Mouse (Mus musculus) granulocyte monocyte progenitor cell, adult 5-6 weeks (primary cell): Measurements from ENCODE around the gene Pten. TPM values are rescaled to one million over a fixed set of nuclear protein-coding genes. Genes with fewer than 3 reads are reported as not detected.

ENCODE experiments used
- ATAC-seq: replicated peaks from 2 replicates; pipeline ENCODE4 v1.8.0; 2016; ENCODE audit warnings: mild to moderate bottlenecking, moderate TSS enrichment, inconsistent platforms; ENCODE audit not compliant: poor library complexity, severe bottlenecking
- total RNA-seq, 2 experiments: library from RNA; stranded (forward) in 1 of 2; stranded (reverse) in 1 of 2; fragments of 200-712, 200-1000 nt in 1 of 2; fragments of >200 nt in 1 of 2; fragmentation: Nextera tagmentation in 1 of 2; gene quantifications; 2 replicates each; pipeline ENCODE4 v1.2.3; 2014 to 2017

The Pten gene
- total RNA-seq (2014; fragmentation: Nextera tagmentation): 67.3 and 74.5 TPM in 2 replicates
- 98.5 and 103 TPM in 2 replicates for total RNA-seq (2017)

DNA sequence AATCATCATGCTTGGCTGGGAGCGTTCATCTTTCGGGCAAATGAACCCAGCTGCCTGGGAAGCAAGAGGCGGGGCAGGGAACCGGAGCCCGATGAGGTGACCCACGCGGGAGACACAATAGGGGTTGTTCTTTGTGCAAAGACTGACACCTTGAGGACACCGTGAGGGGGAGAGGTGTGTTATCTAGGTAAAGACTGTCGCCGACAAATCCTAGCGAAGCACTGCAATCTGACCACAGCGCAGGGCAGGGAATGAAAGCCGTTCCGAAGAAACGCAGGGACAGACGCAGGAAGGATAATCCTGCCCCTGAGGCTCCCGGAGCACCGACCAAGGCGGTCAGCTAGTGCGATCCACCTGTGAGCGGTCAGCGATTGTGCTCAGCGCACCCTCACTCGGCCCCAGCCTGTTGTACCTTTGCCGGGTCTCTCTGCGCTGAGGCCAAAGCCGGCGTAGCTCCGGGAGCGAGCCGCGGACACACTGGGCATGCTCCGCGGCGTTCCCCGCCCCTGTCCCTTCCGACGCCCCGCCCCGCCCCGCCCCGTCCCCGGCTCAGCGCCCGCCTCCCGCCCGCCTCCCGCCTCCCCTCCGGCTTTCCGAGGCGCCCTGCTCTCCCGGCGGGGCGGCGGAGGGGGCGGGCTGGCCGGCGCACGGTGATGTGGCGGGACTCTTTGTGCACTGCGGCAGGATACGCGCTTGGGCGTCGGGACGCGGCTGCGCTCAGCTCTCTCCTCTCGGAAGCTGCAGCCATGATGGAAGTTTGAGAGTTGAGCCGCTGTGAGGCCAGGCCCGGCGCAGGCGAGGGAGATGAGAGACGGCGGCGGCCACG is at the start of gene Pten:
TSS of gene Pten (plus strand) at position 598 of the 826 bp plus-strand sequence.
- ATAC-seq: peak; percentile 60

DNA sequence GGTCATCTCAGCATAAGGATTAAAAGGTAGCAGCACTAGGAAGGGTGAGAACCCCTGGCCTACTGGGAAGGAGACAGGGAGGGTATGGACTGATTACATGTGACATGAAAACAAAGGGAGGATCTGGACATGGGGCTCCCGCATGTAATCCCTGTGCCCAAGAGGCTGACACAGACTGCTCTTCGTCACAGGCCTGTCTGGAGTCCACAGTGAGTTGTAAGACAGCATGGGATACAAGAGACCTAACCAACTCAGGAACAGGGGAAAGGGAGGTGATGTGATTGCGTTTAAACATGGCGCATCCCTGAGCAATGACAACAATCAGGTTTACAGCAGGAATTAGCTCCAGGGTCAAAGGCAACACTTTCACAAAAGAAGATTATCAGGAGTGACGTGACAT is 48.3 kb upstream of the Pten start:
- ATAC-seq: no peak

DNA sequence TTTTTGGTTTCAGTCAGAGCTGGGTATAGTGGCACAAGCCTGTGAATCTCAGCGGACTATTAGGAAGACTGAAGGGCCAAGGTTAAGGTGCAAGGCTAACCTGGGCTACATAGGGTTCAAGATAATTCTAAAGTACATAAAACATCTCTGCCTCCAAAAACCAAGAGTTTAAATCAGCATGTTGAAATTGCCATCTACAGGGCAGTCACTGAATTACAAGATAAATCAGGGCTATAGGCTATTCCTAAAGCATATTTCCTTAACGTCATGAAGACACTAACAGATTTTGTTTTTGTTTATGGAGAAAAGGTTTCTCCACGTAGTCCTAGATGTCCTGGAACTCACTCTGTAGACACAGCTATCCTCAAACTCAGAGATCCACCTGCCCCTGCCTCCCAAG is 47.0 kb upstream of the Pten start:
- no peak for ATAC-seq

DNA sequence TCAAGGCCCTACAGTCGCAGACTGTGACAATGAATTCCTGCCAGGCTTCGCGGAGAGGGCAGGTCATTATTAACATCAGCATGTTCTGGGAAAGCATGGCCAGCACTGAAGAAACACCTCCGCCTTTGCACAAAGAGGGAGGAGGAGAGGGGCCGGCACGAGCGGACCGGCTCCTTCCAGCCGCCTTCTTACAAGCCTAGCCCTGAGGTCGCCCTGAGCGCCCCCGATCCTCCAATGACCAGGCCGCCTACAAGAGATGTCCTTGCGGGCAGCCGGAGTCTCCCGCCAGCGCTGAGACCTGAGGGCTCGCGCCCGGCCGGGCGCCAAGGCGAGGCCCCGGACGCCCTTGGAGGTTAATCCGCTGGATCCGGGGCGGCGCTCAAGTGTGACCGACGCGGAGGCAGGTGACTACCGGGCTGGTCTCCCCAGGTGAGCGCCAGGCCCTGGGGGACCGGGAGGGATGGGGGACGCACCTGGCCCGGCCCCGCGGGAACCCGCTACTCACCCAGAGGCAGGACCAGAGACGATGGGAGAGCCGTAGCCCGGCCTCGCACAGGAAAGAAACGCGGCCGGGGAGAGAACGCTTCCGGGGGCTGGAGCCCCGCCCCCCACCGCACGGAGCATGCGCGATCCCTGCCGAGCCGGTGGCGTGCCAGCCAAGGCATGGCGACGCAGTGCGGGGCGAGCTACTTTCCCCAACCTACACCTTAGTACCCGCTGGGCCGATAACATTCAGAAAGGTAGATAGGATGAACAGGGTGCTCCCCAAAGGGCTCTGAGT is 45.3 kb upstream of the Pten start:
- ATAC-seq: peak; percentile 78

DNA sequence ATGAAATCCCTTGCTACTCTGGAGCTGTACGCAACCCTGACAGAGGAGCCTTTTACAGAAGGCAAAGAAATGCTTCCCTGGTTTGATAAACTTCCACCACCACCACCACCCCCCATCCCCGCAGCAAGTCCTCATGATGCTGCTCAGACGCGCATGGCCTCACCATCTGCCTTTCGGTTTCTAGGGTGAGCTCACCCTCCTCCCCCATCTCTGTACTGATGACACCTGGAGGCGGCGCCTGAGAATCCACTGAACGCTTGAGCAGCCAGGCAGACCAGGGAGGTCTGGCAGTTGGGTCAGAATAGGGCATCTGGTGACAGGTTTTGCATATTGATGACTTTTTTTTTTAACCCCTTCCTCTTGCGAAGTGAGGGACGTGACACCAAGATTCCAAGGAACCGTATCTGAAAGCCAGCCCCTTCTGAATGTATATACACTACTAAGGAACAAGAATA is 44.7 kb upstream of the Pten start:
- ATAC-seq: peak; percentile 89

DNA sequence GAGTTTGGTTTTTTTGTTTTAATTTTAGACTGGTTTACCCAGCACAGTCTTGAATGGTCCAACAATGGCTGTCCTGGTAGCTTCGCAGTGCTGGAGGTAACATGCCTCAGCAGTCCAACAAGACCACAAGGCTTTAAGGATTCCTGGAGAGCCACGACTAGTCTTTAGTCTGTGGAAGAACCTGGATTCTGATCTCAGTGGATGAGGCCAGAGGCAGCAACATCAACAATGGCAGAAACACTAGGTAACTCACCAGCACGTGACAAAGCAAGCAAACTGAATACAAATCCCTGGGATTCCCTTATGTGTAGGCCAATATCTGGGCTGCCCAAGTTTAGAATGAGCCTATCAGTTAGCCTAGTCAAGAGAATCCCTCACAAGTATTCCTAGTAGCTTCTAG is 43.8 kb upstream of the Pten start:
- ATAC-seq: no peak

DNA sequence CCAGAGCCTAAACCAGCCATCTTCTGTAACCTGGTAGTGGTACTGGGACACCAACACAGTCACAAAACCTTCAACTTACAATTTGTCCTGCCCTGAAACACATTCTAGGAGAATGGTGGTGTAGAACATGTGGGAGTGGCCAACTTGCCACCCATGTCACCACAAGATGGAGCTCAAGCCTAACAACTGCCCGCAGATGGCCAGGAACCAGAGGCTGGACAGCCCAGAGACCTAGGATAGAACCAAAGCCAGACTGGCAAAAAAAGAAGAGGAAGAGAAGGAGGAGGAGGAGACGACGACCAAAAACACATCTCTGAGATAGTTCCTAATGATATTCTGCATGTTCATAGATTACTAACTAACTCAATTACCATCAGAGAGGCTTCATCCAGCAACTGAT is 42.1 kb upstream of the Pten start:
- ATAC-seq: peak; percentile 59

DNA sequence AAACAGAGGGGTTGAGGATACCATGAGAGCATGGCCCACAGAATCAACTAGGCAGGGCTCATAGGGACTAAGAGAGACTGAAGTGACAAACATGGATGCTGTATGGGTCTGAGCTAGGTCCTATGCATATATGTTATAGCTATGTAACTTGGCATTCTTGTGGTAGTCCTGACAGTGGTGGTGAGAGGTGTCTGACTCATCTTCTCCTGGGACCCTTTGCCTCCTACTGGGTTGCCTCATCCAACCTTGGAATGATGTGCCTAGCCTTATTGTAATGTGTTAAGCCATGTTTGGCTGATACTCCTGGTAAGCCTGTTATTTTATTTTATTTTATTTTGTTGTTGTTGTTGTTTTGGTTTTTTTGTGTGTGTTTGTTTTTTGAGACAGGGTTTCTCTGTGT is 41.6 kb upstream of the Pten start:
- ATAC-seq: no peak

DNA sequence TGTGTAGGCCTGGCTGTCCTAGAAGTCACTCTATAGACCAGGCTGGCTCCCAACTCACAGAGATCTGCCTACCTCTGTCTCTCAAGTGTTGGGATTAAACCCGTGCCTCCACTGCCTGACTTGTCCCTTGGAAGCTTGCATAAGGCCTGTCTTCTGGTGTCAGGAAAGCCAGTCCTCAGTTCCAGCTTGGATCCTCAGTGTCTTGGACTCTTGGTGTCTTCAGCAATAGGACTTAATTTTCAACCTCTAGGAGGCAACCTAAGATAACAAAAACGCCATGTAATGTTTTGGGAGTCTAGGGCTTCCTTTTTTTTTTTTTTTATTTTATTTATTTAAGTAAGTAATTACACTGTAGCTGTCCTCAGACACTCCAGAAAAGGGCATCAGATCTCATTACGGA is 39.7 kb upstream of the Pten start:
- no peak for ATAC-seq

DNA sequence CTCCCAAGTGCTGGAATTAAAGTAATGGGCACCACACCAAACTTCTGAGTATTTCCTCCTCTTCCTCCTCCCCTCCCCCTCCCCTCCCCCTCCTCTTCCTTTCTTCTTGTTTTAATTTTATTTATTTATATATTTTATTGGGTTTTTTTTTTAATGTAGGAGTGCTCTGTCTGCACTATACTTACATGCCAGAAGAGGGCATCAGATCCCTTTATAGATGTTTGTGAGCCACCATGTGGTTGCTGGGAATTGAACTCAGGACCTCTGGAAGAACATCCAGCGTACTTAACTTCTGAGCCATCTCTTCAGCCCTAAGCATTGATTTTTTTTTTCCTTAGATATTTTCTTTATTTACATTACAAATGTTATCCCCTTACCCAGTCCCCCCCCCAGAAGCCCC is 37.0 kb upstream of the Pten start:
- no peak for ATAC-seq

DNA sequence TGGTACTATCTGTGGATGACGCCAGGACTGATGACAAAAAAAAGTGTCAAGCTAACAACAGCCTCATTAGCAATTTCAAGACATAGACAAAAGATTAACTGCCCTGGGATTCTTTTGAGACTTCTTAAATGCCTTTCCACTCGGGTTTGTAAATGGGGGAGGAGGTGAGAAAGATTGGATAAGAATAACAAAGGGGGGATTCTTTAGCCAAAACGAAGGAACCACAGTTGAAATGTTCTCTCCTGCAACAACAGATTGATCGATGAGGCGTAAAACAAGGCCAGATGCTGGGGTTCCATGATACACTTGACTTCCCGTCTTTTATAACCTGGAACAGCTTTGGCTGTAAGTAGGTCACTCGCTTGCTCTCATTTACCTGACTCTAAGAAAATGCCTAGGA is 33.5 kb upstream of the Pten start:
- ATAC-seq: no peak

DNA sequence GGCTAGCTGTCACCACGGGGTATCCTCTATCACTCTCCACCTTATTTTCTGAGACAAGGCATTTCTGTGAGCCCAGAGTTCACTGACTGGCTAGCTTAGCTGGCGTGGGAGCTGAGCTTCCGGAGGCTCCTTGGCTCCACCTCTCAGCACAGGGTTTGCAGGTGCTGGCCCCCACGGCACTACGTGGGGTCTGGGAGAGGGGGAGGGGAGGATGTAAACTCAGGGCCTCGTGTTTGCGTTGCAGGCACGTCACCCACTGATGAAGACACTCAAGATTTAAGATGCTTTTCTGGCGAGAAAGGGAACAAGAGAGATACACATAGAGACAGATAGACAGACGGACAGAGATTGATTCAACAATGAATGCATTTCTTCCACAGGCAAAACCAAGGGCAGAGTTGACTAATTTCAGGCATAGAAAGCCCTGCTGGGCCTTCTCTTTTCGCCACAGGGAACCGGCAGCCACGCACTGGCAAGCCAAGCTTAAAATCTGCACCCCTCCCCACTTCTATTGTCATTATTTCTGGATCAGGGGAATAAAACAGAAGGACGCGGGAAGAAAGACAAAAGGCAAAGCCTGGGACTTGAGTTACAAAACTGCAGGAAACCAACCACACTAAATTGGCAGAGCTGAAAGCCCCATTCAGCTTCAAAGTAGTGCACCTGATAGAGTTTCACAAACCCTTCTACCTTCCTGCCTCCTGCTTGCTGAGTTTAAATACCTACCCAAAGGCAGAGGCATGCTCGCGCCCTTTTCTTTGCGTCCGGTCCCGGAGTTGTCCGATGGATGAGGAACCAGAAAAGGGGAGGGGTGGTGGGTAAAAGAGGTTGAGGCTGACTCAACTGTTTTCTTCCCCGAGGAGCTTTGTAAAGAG is 30.6 kb upstream of the Pten start:
- peak; percentile 30; the same call in 1 of the 2 replicates for ATAC-seq

DNA sequence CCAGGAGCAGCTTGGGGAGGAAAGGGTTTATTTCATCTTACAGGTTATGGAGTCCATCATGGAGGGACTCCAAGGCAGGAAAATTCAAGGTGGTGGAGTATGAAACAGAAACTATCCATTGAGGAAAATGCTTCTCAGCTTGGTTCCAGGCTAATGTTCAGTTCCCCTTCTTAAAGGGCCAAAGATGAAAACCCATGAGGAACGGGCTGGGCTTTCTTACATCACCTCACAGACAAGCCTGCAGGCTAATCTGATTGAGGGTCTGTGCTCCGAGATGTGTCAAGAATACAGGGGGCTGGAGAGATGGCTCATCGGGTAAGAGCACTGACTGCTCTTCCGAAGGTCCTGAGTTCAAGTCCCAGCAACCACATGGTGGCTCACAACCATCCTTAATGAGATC is 27.5 kb upstream of the Pten start:
- peak; percentile 48; the same call in 1 of the 2 replicates for ATAC-seq

DNA sequence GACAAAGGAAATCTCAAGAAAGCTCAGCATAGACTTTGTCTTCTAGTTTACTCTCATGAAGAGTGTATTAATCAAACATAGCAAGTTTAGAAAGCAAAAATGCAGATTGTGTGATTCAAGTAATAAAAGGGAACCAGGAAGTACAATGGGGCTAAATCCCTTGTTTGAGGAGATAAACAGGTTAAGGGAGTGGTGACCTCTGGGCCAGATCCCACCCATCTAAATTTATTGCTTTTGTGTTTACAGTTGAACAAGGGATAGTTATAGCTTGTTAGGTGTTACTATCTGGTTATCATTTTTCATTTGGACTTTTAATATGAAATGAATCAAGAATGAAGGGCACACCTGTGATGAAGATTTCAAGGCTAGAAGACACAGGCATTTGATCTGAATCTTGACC is 24.4 kb upstream of the Pten start:
- no peak for ATAC-seq

DNA sequence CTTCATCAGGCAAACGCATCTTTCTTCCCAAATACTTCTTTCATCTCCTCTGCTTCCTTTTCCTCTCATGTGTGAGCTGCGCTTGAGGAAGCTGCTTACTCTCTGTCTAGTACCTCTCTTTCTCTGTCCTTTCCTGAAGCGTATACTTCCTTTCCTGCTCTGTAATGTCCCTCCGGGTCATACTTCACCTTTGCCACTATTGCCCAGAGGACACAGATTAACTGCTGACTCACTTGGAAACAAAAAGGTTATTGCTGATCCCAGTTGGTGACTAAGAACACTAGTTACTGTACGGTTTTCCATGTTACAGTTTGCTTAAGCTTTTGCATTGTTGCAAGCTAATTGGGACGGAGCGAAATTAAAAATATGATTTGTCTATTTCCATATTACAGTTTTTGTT is 19.5 kb upstream of the Pten start:
- no peak for ATAC-seq

DNA sequence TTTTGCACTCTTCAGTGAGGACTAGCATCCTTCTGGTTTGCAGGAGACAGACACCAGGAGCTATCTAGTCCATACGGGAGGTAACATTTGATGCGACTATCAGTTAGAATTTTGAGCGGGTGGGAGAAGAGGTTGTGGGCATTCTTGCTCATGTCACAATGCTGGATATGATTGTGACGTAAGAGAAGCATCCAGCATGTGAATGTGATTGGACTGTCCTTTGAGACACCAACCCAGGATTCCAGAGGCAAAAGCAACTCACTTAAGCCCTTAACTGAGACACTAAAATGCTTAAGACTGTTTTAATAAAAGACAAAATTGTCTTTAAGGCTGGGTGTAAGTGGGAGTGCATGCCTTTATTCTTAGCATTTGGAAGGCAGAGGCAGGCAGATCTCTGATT is 17.6 kb upstream of the Pten start, which contains the start of gene Atad1:
TSS of gene Atad1 (minus strand) at position 101 of the 400 bp plus-strand sequence.
- no peak for ATAC-seq

DNA sequence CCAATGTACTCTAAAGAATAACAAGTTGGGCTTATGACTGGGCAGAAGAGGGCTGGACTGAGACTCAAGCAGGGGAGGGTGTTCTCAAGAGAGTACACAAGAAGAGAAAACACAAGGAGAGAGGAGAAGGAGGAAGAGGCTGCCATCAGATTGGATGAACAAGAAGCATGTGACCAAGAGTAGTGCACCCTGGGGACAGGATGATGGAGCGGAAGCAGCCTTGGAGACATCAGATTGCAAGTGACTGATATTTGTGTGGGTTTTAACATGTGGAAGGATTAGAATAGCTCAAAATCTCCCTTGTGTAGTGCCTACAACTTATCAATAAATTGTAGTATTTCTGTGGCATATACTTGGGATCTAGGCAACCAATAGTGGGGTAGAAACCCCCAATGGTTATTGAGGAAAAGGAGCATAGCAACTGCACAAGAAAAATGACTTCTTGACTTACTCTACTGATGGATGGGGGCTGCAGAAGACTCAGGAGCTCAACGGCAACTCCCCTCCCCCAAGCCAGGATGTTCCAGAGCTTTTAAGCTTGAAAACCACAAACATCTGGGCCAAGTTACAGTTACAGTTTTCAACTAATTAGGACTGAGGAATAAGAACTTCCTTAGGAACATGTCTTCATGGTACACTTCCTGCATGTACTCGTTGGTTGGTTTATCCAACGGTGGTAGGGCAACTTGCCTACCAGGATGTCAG is 16.5 kb upstream of the Pten start:
- ATAC-seq: peak; percentile 42; the same call in 1 of the 2 replicates

DNA sequence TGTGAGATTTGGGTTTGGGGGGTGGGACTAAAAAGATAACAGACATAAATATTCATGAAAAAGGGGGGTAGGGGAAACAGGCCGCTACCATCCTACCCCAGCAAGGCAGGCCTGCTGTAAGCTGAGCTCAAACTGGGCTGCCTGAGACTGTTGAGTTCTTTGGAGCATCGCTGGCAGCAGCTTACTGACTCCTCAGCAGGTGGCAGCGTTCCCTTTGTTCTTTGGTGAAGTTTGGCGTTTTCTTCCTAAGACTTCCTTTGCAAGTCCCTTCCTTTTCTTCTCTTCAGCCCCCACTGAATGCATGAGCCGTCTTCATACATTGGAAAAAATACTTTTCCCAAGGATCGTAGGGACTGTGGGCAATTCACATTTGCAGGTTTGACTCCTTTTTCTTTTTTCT is 7.9 kb upstream of the Pten start:
- ATAC-seq: peak; percentile 35; the same call in 1 of the 2 replicates

DNA sequence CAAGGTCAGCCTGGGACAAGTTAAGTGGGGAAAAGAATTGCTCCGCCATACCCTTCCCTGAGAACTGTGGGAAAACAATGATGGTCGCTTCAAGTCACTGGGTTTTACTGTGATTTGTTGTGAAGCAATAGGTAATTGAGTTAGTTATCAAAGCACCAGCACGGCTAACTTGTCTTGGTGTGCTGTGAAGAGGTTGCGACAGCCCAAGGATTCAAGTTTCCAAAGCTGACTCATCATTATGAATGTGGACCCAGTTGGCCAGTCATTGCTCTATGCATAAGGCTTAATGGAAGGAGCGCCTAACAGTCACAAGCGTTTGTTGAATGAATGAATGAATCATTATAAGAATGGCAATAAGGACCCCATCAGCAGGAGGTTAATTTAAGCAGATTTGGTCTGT is 4.9 kb upstream of the Pten start:
- no peak for ATAC-seq

DNA sequence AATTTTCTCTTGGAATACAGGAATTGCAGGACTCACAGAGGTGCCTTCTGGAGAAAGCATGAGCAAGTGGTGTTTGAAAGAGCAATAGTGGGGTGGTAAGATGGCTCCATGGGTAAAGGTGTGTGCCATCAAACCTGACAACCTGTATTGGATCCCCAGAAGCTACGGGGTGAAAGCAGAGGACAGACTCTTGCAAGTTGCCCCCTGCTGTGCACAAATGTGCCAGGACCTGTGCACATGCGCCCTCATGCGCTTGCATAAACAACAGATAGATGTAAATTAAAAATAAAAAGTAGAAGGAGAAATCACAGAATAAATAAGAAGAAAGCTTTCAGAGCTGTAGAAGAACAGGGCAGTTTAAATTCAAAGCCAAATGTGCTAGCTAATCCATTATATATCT is 3.9 kb upstream of the Pten start:
- no peak for ATAC-seq
